Mouse (Mus musculus): ENCODE data around the gene Spg7. TPM values are rescaled to one million over a fixed set of nuclear protein-coding genes. Genes with fewer than 3 reads are reported as not detected.

Gene Spg7
- polyA plus RNA-seq, 1 experiment from 2014 or later: 22.7 TPM

GRCm38 (mm10) chr8:123135406-123135805 lies 72.7 kb downstream of the Spg7 start:
- H3K4me1 ChIP-seq (ENCODE audit: insufficient read depth, low read depth, low read length): no peaks in the 10 kb centered on the region
- DNase-seq (ENCODE audit: low spot score): peak; percentile 33
- no peaks in the 10 kb centered on the region for H3K36me3 ChIP-seq (ENCODE audit: insufficient read depth, low read length)
- no peaks in the 10 kb centered on the region for H3K9me3 ChIP-seq (ENCODE audit: low read length)
- no peak overlapping the region for H3K4me3 ChIP-seq (ENCODE audit: low read depth, low read length)
- WGBS: 23% methylated on average over 7 of the region's 7 CpGs
- no peak for TF ChIP-seq CTCF (IDR thresholded peaks at IDR 0.05)
- no peak for TF ChIP-seq EP300 (IDR thresholded peaks at IDR 0.05)
- H3K4me2 ChIP-seq (replicated peaks; ENCODE audit: low read depth, low read length): no peak overlapping the region
- H3K27ac ChIP-seq (ENCODE audit: low read length): no peak overlapping the region
- ATAC-seq: no peak
- no peaks in the 10 kb centered on the region for H3K27me3 ChIP-seq (replicated peaks; ENCODE audit: insufficient read depth, low read length)
- H3K9ac ChIP-seq (replicated peaks; ENCODE audit: low read depth): no peak overlapping the region

GRCm38 (mm10) chr8:123135806-123136205 lies 73.1 kb downstream of the Spg7 start:
- ATAC-seq (no peak), DNase-seq (ENCODE audit: low spot score) (no peak)
- WGBS: 36% methylated on average over 9 of the region's 9 CpGs
- Histone ChIP-seq H3K4me1 (ENCODE audit: insufficient read depth, low read depth, low read length) (no peaks in the 10 kb centered on the region), H3K27me3 (replicated peaks; ENCODE audit: insufficient read depth, low read length) (no peaks in the 10 kb centered on the region), H3K4me2 (replicated peaks; ENCODE audit: low read depth, low read length) (no peak overlapping the region), H3K9me3 (ENCODE audit: low read length) (no peaks in the 10 kb centered on the region), H3K36me3 (ENCODE audit: insufficient read depth, low read length) (no peaks in the 10 kb centered on the region), H3K9ac (replicated peaks; ENCODE audit: low read depth) (no peak overlapping the region), H3K27ac (ENCODE audit: low read length) (no peak overlapping the region), H3K4me3 (ENCODE audit: low read depth, low read length) (no peak overlapping the region)
- TF ChIP-seq CTCF (IDR thresholded peaks at IDR 0.05) (no peak), EP300 (IDR thresholded peaks at IDR 0.05) (no peak)

GRCm38 (mm10) chr8:123136287-123136686 lies 73.5 kb downstream of the Spg7 start:
- WGBS: 70% methylated on average over 9 of the region's 9 CpGs
- Histone ChIP-seq H3K36me3 (ENCODE audit: insufficient read depth, low read length) (no peaks in the 10 kb centered on the region), H3K9ac (replicated peaks; ENCODE audit: low read depth) (no peak overlapping the region), H3K4me3 (ENCODE audit: low read depth, low read length) (no peak overlapping the region), H3K27me3 (replicated peaks; ENCODE audit: insufficient read depth, low read length) (no peaks in the 10 kb centered on the region), H3K27ac (ENCODE audit: low read length) (no peak overlapping the region), H3K4me2 (replicated peaks; ENCODE audit: low read depth, low read length) (no peak overlapping the region), H3K9me3 (ENCODE audit: low read length) (no peaks in the 10 kb centered on the region), H3K4me1 (ENCODE audit: insufficient read depth, low read depth, low read length) (no peaks in the 10 kb centered on the region)
- ATAC-seq (no peak), DNase-seq (ENCODE audit: low spot score) (no peak)
- no peak for TF ChIP-seq CTCF (IDR thresholded peaks at IDR 0.05)
- no peak for TF ChIP-seq EP300 (IDR thresholded peaks at IDR 0.05)

DNA sequence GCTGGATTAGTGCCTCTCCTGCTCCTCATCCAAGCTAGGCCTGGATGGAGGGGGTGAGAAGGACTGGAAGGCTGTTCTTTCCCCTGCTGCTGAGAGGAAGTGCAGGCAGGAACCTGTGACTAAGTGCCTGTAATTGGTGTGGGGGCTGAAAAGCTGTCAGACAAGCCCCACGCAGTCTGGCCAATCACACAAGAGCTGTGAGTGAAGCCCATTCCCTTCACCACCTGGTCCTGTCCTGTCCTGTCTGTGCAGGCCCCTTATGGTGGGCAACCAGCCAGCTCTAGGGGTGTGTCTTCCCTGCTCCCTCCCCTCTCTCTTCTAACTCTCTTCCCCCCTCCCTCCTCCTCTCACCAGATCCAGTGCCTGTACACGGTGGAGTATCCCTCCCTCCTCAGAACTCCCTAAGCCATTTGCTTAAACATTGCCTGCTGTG lies 74.9 kb downstream of the Spg7 start:
- peak; percentile 47 for ATAC-seq
- Histone ChIP-seq H3K27ac (ENCODE audit: low read length) (peak overlapping the region; percentile 35; the same call in 1 of the 2 replicates), H3K4me1 (ENCODE audit: insufficient read depth, low read depth, low read length) (0 out of 2 replicates have a peak, but pooled peaks cover 2% of the 10 kb centered on the region), H3K9ac (replicated peaks; ENCODE audit: low read depth) (no peak overlapping the region), H3K27me3 (replicated peaks; ENCODE audit: insufficient read depth, low read length) (no peaks in the 10 kb centered on the region), H3K4me3 (ENCODE audit: low read depth, low read length) (no peak overlapping the region), H3K4me2 (replicated peaks; ENCODE audit: low read depth, low read length) (no peak overlapping the region), H3K9me3 (ENCODE audit: low read length) (no peaks in the 10 kb centered on the region), H3K36me3 (ENCODE audit: insufficient read depth, low read length) (no peaks in the 10 kb centered on the region)
- TF ChIP-seq EP300 (IDR thresholded peaks at IDR 0.05) (no peak), CTCF (IDR thresholded peaks at IDR 0.05) (no peak)
- WGBS: 0% methylated on average over 2 of the region's 2 CpGs
- DNase-seq (ENCODE audit: low spot score): peak; percentile 81

DNA sequence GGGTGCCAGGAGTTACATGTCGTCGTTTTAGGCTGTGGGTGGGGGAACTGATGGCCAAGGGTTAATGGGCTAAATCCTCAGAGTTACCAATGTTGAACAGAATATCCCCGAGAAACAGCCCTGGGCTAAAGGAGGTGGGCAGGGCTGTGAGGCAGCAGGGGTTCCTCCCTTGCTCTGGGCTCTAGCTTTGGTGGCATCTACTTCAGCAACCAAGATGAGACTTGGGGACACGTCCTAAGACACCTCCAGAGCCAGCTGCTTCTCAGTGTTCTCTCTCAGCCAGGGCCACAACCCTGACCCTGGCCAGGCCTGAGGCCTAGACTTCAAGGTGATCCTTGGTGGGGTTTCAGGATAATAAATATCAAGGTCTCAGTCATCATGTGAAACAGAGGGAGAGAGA lies 76.0 kb downstream of the Spg7 start:
- H3K27me3 ChIP-seq (replicated peaks; ENCODE audit: insufficient read depth, low read length): no peaks in the 10 kb centered on the region
- H3K4me2 ChIP-seq (replicated peaks; ENCODE audit: low read depth, low read length): no peak overlapping the region
- WGBS: 64% methylated on average over 4 of the region's 4 CpGs
- no peak overlapping the region for H3K27ac ChIP-seq (ENCODE audit: low read length)
- H3K9ac ChIP-seq (replicated peaks; ENCODE audit: low read depth): no peak overlapping the region
- no peak for TF ChIP-seq CTCF (IDR thresholded peaks at IDR 0.05)
- TF ChIP-seq EP300 (IDR thresholded peaks at IDR 0.05): no peak
- ATAC-seq (no peak), DNase-seq (ENCODE audit: low spot score) (no peak)
- no peaks in the 10 kb centered on the region for H3K36me3 ChIP-seq (ENCODE audit: insufficient read depth, low read length)
- H3K9me3 ChIP-seq (ENCODE audit: low read length): no peaks in the 10 kb centered on the region
- 0 out of 2 replicates have a peak, but pooled peaks cover 2% of the 10 kb centered on the region for H3K4me1 ChIP-seq (ENCODE audit: insufficient read depth, low read depth, low read length)
- no peak overlapping the region for H3K4me3 ChIP-seq (ENCODE audit: low read depth, low read length)

- no peak overlapping the region for H3K4me2 ChIP-seq (replicated peaks; ENCODE audit: low read depth, low read length)
- no peak overlapping the region for H3K9ac ChIP-seq (replicated peaks; ENCODE audit: low read depth)
- peak overlapping the region; percentile 81 for H3K27ac ChIP-seq (ENCODE audit: low read length)
- H3K36me3 ChIP-seq (ENCODE audit: insufficient read depth, low read length): no peaks in the 10 kb centered on the region
- H3K4me3 ChIP-seq (ENCODE audit: low read depth, low read length): no peak overlapping the region
- 0 out of 2 replicates have a peak, but pooled peaks cover 2% of the 10 kb centered on the region for H3K4me1 ChIP-seq (ENCODE audit: insufficient read depth, low read depth, low read length)
- H3K27me3 ChIP-seq (replicated peaks; ENCODE audit: insufficient read depth, low read length): no peaks in the 10 kb centered on the region
- DNase-seq (ENCODE audit: low spot score): peak; percentile 92
- H3K9me3 ChIP-seq (ENCODE audit: low read length): no peaks in the 10 kb centered on the region
- 49% methylated on average over 14 of the region's 14 CpGs for WGBS
- peak; percentile 75 for TF ChIP-seq EP300 (IDR thresholded peaks at IDR 0.05)
- TF ChIP-seq CTCF (IDR thresholded peaks at IDR 0.05): no peak
- peak; percentile 77 for ATAC-seq
These were observed 79.2 kb downstream of the Spg7 start for GRCm38 (mm10) chr8:123141741-123142462.
